Mouse (Mus musculus) limb, embryonic 12.5 days (tissue): ENCODE data around the gene H2al1b. TPM values are rescaled to one million over a fixed set of nuclear protein-coding genes. Genes with fewer than 3 reads are reported as not detected.
"Not testable (repeated sequence)": the region's sequence is repeated elsewhere in the genome, so short reads cannot be mapped to it uniquely, and the experiment has no call there.

ENCODE experiments used
- ATAC-seq: fragments of 200-750 bp; cut with Nextera tagmentation; 2 replicates; pipeline ENCODE4 v1.8.0; 2017; ENCODE audit warnings: low read depth, moderate TSS enrichment; ENCODE audit not compliant: insufficient number of reproducible peaks, insufficient read depth, low FRiP score, low TSS enrichment
- H3K27ac ChIP-seq: fragments of 300-500 bp; sonication (generic); 2 replicates; pipeline ENCODE4 v1.5.1; 2016; ENCODE audit warnings: mild to moderate bottlenecking, moderate library complexity
- H3K27me3 ChIP-seq: fragments of 300-500 bp; sonication (generic); 2 replicates; pipeline ENCODE4 v1.6.1; 2016; ENCODE audit warnings: mild to moderate bottlenecking, moderate library complexity
- H3K36me3 ChIP-seq: fragments of 300-500 bp; sonication (generic); 2 replicates; pipeline ENCODE4 v1.6.1; 2016; ENCODE audit warnings: mild to moderate bottlenecking, moderate library complexity
- H3K4me1 ChIP-seq: fragments of 300-500 bp; sonication (generic); replicated peaks from 2 replicates; pipeline ENCODE4 v1.6.1; 2016
- H3K4me2 ChIP-seq: fragments of 300-500 bp; sonication (generic); 2 replicates; pipeline ENCODE4 v1.6.1; 2016; ENCODE audit warnings: mild to moderate bottlenecking, moderate library complexity
- H3K4me3 ChIP-seq: fragments of 300-500 bp; sonication (generic); replicated peaks from 2 replicates; pipeline ENCODE4 v1.5.1; 2016; ENCODE audit warnings: mild to moderate bottlenecking
- H3K9ac ChIP-seq: fragments of 300-500 bp; sonication (generic); replicated peaks from 2 replicates; pipeline ENCODE4 v1.6.1; 2016; ENCODE audit warnings: mild to moderate bottlenecking, moderate library complexity
- H3K9me3 ChIP-seq: fragments of 300-500 bp; sonication (generic); 2 replicates; pipeline ENCODE4 v1.6.1; 2016; ENCODE audit warnings: mild to moderate bottlenecking, moderate library complexity
- WGBS: fragments of 180-500 bp; shearing (Covaris S2); methylation state at CpG from one replicate; pipeline ENCODE4 v1.1.7; 2016; 5-methylcytosine and 5-hydroxymethylcytosine counted together
- polyA plus RNA-seq: library from polyadenylated mRNA; unstranded; fragments of >200 nt; fragmentation: Nextera tagmentation; extraction: Ambion mirVana; gene quantifications from 2 replicates; pipeline ENCODE4 v1.2.1, GENCODE M21; 2016

H2al1b gene
- not detected in 2 replicates for polyA plus RNA-seq

GRCm38 (mm10) chrX:11302132-11302531 lies at the start of gene H2al1b:
H2al1b (plus strand) TSS chrX:11302432.
- H3K36me3 ChIP-seq, H3K27me3 ChIP-seq, H3K27ac ChIP-seq, H3K9me3 ChIP-seq, ATAC-seq, H3K4me3 ChIP-seq, H3K4me1 ChIP-seq, H3K9ac ChIP-seq, H3K4me2 ChIP-seq: not testable (repeated sequence)
- 100% methylated on average over 1 of the region's 3 CpGs for WGBS

GRCm38 (mm10) chrX:11254062-11254461 lies 48.2 kb upstream of the H2al1b start:
- H3K9ac ChIP-seq: no peak overlapping the region
- peaks cover 19% of the 10 kb centered on the region for H3K4me1 ChIP-seq
- H3K4me3 ChIP-seq: no peak overlapping the region
- no peaks in the 10 kb centered on the region for H3K36me3 ChIP-seq
- H3K4me2 ChIP-seq: no peak overlapping the region
- no peaks in the 10 kb centered on the region for H3K9me3 ChIP-seq
- ATAC-seq: no peak
- WGBS: 54% methylated on average over 5 of the region's 5 CpGs
- H3K27me3 ChIP-seq: peaks cover 44% of the 10 kb centered on the region
- no peak overlapping the region for H3K27ac ChIP-seq

GRCm38 (mm10) chrX:11254521-11255207 lies 47.6 kb upstream of the H2al1b start:
- H3K36me3 ChIP-seq: no peaks in the 10 kb centered on the region
- WGBS: 29% methylated on average over 11 of the region's 11 CpGs
- H3K4me1 ChIP-seq: peaks cover 19% of the 10 kb centered on the region
- H3K4me2 ChIP-seq: no peak overlapping the region
- H3K9ac ChIP-seq: no peak overlapping the region
- no peak overlapping the region for H3K27ac ChIP-seq
- H3K27me3 ChIP-seq: peaks cover 44% of the 10 kb centered on the region
- no peak overlapping the region for H3K4me3 ChIP-seq
- ATAC-seq: no peak
- H3K9me3 ChIP-seq: no peaks in the 10 kb centered on the region

- no peak overlapping the region for H3K4me2 ChIP-seq
- peaks cover 52% of the 10 kb centered on the region for H3K27me3 ChIP-seq
- H3K4me1 ChIP-seq: peaks cover 19% of the 10 kb centered on the region
- H3K36me3 ChIP-seq: no peaks in the 10 kb centered on the region
- 26% methylated on average over 8 of the region's 8 CpGs for WGBS
- H3K9ac ChIP-seq: no peak overlapping the region
- no peaks in the 10 kb centered on the region for H3K9me3 ChIP-seq
- ATAC-seq: peak; percentile 63
- peak overlapping the region; percentile 41; the same call in 1 of the 2 replicates for H3K27ac ChIP-seq
- no peak overlapping the region for H3K4me3 ChIP-seq
Measured at GRCm38 (mm10) chrX:11255564-11256360, 46.5 kb upstream of the H2al1b start.

GRCm38 (mm10) chrX:11264918-11265317 lies 37.3 kb upstream of the H2al1b start:
- H3K27me3 ChIP-seq: peaks cover 47% of the 10 kb centered on the region

GRCm38 (mm10) chrX:11267791-11268190 lies 34.4 kb upstream of the H2al1b start:
- Histone ChIP-seq H3K4me1 (peaks cover 13% of the 10 kb centered on the region), H3K27ac (no peak overlapping the region), H3K4me2 (no peak overlapping the region), H3K27me3 (peaks cover 49% of the 10 kb centered on the region), H3K36me3 (no peaks in the 10 kb centered on the region), H3K9ac (no peak overlapping the region), H3K4me3 (no peak overlapping the region), H3K9me3 (no peaks in the 10 kb centered on the region)
- no peak for ATAC-seq
- WGBS: 46% methylated on average over 7 of the region's 7 CpGs

More at GRCm38 (mm10) chrX:11264918-11265317, 37.3 kb upstream of the H2al1b start:
- H3K36me3 ChIP-seq: no peaks in the 10 kb centered on the region
- no peak for ATAC-seq
- H3K4me1 ChIP-seq: peaks cover 13% of the 10 kb centered on the region
- H3K9ac ChIP-seq: no peak overlapping the region
- 45% methylated on average over 8 of the region's 8 CpGs for WGBS
- no peak overlapping the region for H3K4me3 ChIP-seq
- H3K9me3 ChIP-seq: no peaks in the 10 kb centered on the region
- H3K27ac ChIP-seq: peak overlapping the region; percentile 29; the same call in 1 of the 2 replicates
- no peak overlapping the region for H3K4me2 ChIP-seq

- no peak overlapping the region for H3K27ac ChIP-seq
- no peaks in the 10 kb centered on the region for H3K36me3 ChIP-seq
- H3K4me1 ChIP-seq: peaks cover 13% of the 10 kb centered on the region
- no peak overlapping the region for H3K9ac ChIP-seq
- no peak overlapping the region for H3K4me2 ChIP-seq
- no peak for ATAC-seq
- H3K9me3 ChIP-seq: no peaks in the 10 kb centered on the region
- peaks cover 44% of the 10 kb centered on the region for H3K27me3 ChIP-seq
- H3K4me3 ChIP-seq: no peak overlapping the region
- 91% methylated on average over 3 of the region's 3 CpGs for WGBS
Measured at GRCm38 (mm10) chrX:11269074-11269473, 33.2 kb upstream of the H2al1b start.

GRCm38 (mm10) chrX:11273190-11273589 lies 29.0 kb upstream of the H2al1b start:
- no peaks in the 10 kb centered on the region for H3K9me3 ChIP-seq
- peaks cover 2% of the 10 kb centered on the region; the same call in 1 of the 2 replicates for H3K4me1 ChIP-seq
- H3K27me3 ChIP-seq: peaks cover 29% of the 10 kb centered on the region
- H3K4me3 ChIP-seq: no peak overlapping the region
- H3K9ac ChIP-seq: no peak overlapping the region
- ATAC-seq: no peak
- H3K4me2 ChIP-seq: no peak overlapping the region
- H3K36me3 ChIP-seq: no peaks in the 10 kb centered on the region
- no peak overlapping the region for H3K27ac ChIP-seq
- 83% methylated on average over 3 of the region's 3 CpGs for WGBS

- Histone ChIP-seq H3K36me3 (no peaks in the 10 kb centered on the region), H3K9ac (no peak overlapping the region), H3K4me2 (no peak overlapping the region), H3K4me3 (no peak overlapping the region), H3K4me1 (no peaks in the 10 kb centered on the region), H3K27me3 (peaks cover 18% of the 10 kb centered on the region), H3K9me3 (no peaks in the 10 kb centered on the region), H3K27ac (no peak overlapping the region)
- no peak for ATAC-seq
- 83% methylated on average over 6 of the region's 6 CpGs for WGBS
Measured at GRCm38 (mm10) chrX:11277083-11277482, 25.1 kb upstream of the H2al1b start.

- H3K4me3 ChIP-seq: no peak overlapping the region
- WGBS: 65% methylated on average over 2 of the region's 2 CpGs
- H3K4me2 ChIP-seq: no peak overlapping the region
- ATAC-seq: no peak
- H3K27ac ChIP-seq: no peak overlapping the region
- H3K36me3 ChIP-seq: no peaks in the 10 kb centered on the region
- H3K4me1 ChIP-seq: no peaks in the 10 kb centered on the region
- H3K9me3 ChIP-seq: no peaks in the 10 kb centered on the region
- H3K27me3 ChIP-seq: peaks cover 21% of the 10 kb centered on the region
- no peak overlapping the region for H3K9ac ChIP-seq
Measured at GRCm38 (mm10) chrX:11280741-11281140, 21.5 kb upstream of the H2al1b start.

GRCm38 (mm10) chrX:11288306-11288882 lies 13.8 kb upstream of the H2al1b start:
- no peaks in the 10 kb centered on the region for H3K9me3 ChIP-seq
- H3K4me1 ChIP-seq: no peaks in the 10 kb centered on the region
- H3K27me3 ChIP-seq: peaks cover 30% of the 10 kb centered on the region
- H3K4me3 ChIP-seq: no peak overlapping the region
- ATAC-seq: no peak
- 74% methylated on average over 14 of the region's 14 CpGs for WGBS
- H3K27ac ChIP-seq: no peak overlapping the region
- no peaks in the 10 kb centered on the region for H3K36me3 ChIP-seq
- no peak overlapping the region for H3K4me2 ChIP-seq
- no peak overlapping the region for H3K9ac ChIP-seq
